Mouse (Mus musculus) stomach, embryonic 15.5 days (tissue): ENCODE measurements around the gene Trmt11. TPM values are rescaled to one million over a fixed set of nuclear protein-coding genes. Genes with fewer than 3 reads are reported as not detected.
"Not testable (repeated sequence)": the region's sequence is repeated elsewhere in the genome, so short reads cannot be mapped to it uniquely, and the experiment has no call there.

Experiments used
- ATAC-seq: fragments of 200-750 bp; cut with Nextera tagmentation; 2 replicates; pipeline ENCODE4 v1.8.0; 2017; ENCODE audit warnings: low read depth, moderate number of reproducible peaks, moderate TSS enrichment; ENCODE audit not compliant: insufficient read depth, low FRiP score
- H3K27ac ChIP-seq: fragments of 300-500 bp; sonication (generic); 2 replicates; pipeline ENCODE4 v1.5.1; 2015; ENCODE audit warnings: mild to moderate bottlenecking, inconsistent platforms
- H3K27me3 ChIP-seq: fragments of 300-500 bp; sonication (generic); replicated peaks from 2 replicates; pipeline ENCODE4 v1.6.1; 2015; ENCODE audit warnings: inconsistent platforms
- H3K36me3 ChIP-seq: fragments of 300-500 bp; sonication (generic); 2 replicates; pipeline ENCODE4 v1.6.1; 2015; ENCODE audit warnings: inconsistent platforms
- H3K4me1 ChIP-seq: fragments of 300-500 bp; sonication (generic); 2 replicates; pipeline ENCODE4 v1.6.1; 2015; ENCODE audit warnings: inconsistent platforms
- H3K4me2 ChIP-seq: fragments of 300-500 bp; sonication (generic); 2 replicates; pipeline ENCODE4 v1.6.1; 2015; ENCODE audit warnings: mild to moderate bottlenecking, inconsistent platforms
- H3K4me3 ChIP-seq: fragments of 300-500 bp; sonication (generic); replicated peaks from 2 replicates; pipeline ENCODE4 v1.5.1; 2015; ENCODE audit warnings: inconsistent platforms
- H3K9ac ChIP-seq: fragments of 300-500 bp; sonication (generic); 2 replicates; pipeline ENCODE4 v1.6.1; 2015; ENCODE audit warnings: inconsistent platforms
- H3K9me3 ChIP-seq: fragments of 300-500 bp; sonication (generic); 2 replicates; pipeline ENCODE4 v1.6.1; 2016; ENCODE audit warnings: inconsistent platforms
- WGBS: fragments of 180-500 bp; shearing (Covaris S2); methylation state at CpG from one replicate; pipeline ENCODE4 v1.1.7; 2015; 5-methylcytosine and 5-hydroxymethylcytosine counted together
- polyA plus RNA-seq: library from polyadenylated mRNA; unstranded; fragments of >200 nt; fragmentation: Nextera tagmentation; extraction: Ambion mirVana; gene quantifications from 2 replicates; pipeline ENCODE4 v1.2.1, GENCODE M21; 2015

Gene Trmt11
- polyA plus RNA-seq, 1 experiment from 2014 or later = 24.7 TPM

DNA sequence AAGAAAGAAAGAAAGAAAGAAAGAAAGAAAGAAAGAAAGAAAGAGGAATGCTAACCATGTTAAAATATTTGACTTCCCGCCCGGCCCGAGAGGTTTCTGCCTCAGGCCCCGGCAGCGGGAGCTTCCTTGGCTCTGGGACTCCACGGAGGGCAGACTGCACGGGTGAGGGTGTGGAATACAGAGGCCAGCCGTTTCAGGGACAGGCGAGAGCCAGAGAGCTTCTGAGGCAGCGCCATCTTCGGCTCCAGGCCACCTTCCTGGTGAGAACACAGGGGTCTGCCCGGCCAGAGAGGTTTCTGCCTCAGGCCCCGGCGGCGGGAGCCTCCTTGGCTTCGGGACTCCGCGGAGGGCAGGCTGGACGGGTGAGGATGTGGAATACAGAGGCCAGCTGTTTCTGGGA, 102.3 kb downstream of the Trmt11 start:
- not testable (repeated sequence) for ATAC-seq, H3K4me2 ChIP-seq
- 68% methylated on average over 19 of the region's 19 CpGs for WGBS

More for the DNA sequence above, 102.3 kb downstream of the Trmt11 start:
- not testable (repeated sequence) for H3K36me3 ChIP-seq, H3K4me3 ChIP-seq, H3K9me3 ChIP-seq, H3K27ac ChIP-seq, H3K4me1 ChIP-seq, H3K9ac ChIP-seq, H3K27me3 ChIP-seq

Other genes with a start within 250 kb of the Trmt11 start
- gene Hint3, start 28.9 kb upstream of the Trmt11 start, polyA plus RNA-seq = 31.2 TPM in 2 replicates
- 10.5 and 11.6 TPM in 2 replicates for gene Ncoa7, start 202.6 kb upstream of the Trmt11 start, polyA plus RNA-seq
- gene Hey2, start 242.1 kb upstream of the Trmt11 start, polyA plus RNA-seq = 5.9 TPM in 2 replicates